Mouse (Mus musculus) liver, postnatal 0 days (tissue): ENCODE results near the gene Prickle4. TPM values are rescaled to one million over a fixed set of nuclear protein-coding genes. Genes with fewer than 3 reads are reported as not detected.

Experiments used
- ATAC-seq: fragments of 200-750 bp; cut with Nextera tagmentation; 2 replicates; pipeline ENCODE4 v1.8.0; 2017; ENCODE audit warnings: mild to moderate bottlenecking, moderate library complexity
- DNase-seq: peaks from one replicate; pipeline ENCODE4 v3.0.0-alpha.2; 2016
- H3K27ac ChIP-seq: fragments of 300-500 bp; sonication (generic); 2 replicates; pipeline ENCODE4 v1.5.1; 2014; ENCODE audit warnings: antibody characterized with exemption, moderate library complexity, mild to moderate bottlenecking, low read depth
- H3K27me3 ChIP-seq: fragments of 300-500 bp; sonication (generic); 2 replicates; pipeline ENCODE4 v1.6.1; 2014; ENCODE audit warnings: low read length, control low read depth, mixed read lengths; ENCODE audit not compliant: insufficient read depth
- H3K36me3 ChIP-seq: fragments of 300-500 bp; sonication (generic); replicated peaks from 2 replicates; pipeline ENCODE4 v1.6.1; 2014; ENCODE audit warnings: mild to moderate bottlenecking, control low read depth, low read length, moderate library complexity, mixed read lengths; ENCODE audit not compliant: insufficient read depth
- H3K4me1 ChIP-seq: fragments of 300-500 bp; sonication (generic); 2 replicates; pipeline ENCODE4 v1.6.1; 2014; ENCODE audit warnings: antibody characterized with exemption, mild to moderate bottlenecking, control low read depth; ENCODE audit not compliant: insufficient read depth
- H3K4me2 ChIP-seq: fragments of 300-500 bp; sonication (generic); 2 replicates; pipeline ENCODE4 v1.6.1; 2014; ENCODE audit warnings: low read depth, mild to moderate bottlenecking, low read length, moderate library complexity, mixed read lengths
- H3K4me3 ChIP-seq: fragments of 300-500 bp; sonication (generic); 2 replicates; pipeline ENCODE4 v1.5.1; 2014; ENCODE audit warnings: low read depth, low read length
- H3K9ac ChIP-seq: fragments of 300-500 bp; sonication (generic); replicated peaks from 2 replicates; pipeline ENCODE4 v1.6.1; 2014; ENCODE audit warnings: mild to moderate bottlenecking, moderate library complexity
- H3K9me3 ChIP-seq: fragments of 300-500 bp; sonication (generic); 2 replicates; pipeline ENCODE4 v1.6.1; 2016; ENCODE audit warnings: mild to moderate bottlenecking, control low read depth, low read length, mixed read lengths
- CTCF ChIP-seq: sonication (generic); IDR thresholded peaks from 2 replicates; pipeline ENCODE4 v1.5.1; 2016; ENCODE audit warnings: antibody characterized with exemption, low read depth
- EP300 ChIP-seq: IDR thresholded peaks from 2 replicates; pipeline ENCODE4 v1.6.1; 2016; ENCODE audit warnings: antibody characterized with exemption, low read depth, mild to moderate bottlenecking
- WGBS: fragments of 180-500 bp; shearing (Covaris S2); extraction: QIAGEN DNeasy Blood & Tissue Kit; methylation state at CpG from one replicate; pipeline ENCODE4 v1.1.7; 2014; ENCODE audit not compliant: insufficient replicate concordance; 5-methylcytosine and 5-hydroxymethylcytosine counted together
- polyA plus RNA-seq: library from polyadenylated mRNA; unstranded; fragments of >200 nt; fragmentation: Nextera tagmentation; extraction: Ambion mirVana; gene quantifications from 2 replicates; pipeline ENCODE4 v1.2.1, GENCODE M21; 2015

The Prickle4 gene
- polyA plus RNA-seq, 1 experiment from 2014 or later, result 0.25 TPM

GRCm38 (mm10) chr17:47651953-47652352, 42.6 kb downstream of the Prickle4 start:
- H3K27ac ChIP-seq, result no peak overlapping the region
- no peak overlapping the region for H3K9ac ChIP-seq
- no peak overlapping the region for H3K4me3 ChIP-seq
- H3K27me3 ChIP-seq, result no peaks in the 10 kb centered on the region
- TF ChIP-seq EP300, result no peak
- no peak for TF ChIP-seq CTCF
- WGBS, result 85% methylated on average over 2 of the region's 2 CpGs
- no peak for DNase-seq
- no peak overlapping the region for H3K4me2 ChIP-seq
- H3K4me1 ChIP-seq, result no peaks in the 10 kb centered on the region
- ATAC-seq, result no peak
- H3K36me3 ChIP-seq, result no peaks in the 10 kb centered on the region
- no peaks in the 10 kb centered on the region for H3K9me3 ChIP-seq

- TF ChIP-seq CTCF, result no peak
- TF ChIP-seq EP300, result no peak
These were observed 45.6 kb downstream of the Prickle4 start for GRCm38 (mm10) chr17:47648966-47649365.

GRCm38 (mm10) chr17:47646683-47647082, 47.9 kb downstream of the Prickle4 start:
- TF ChIP-seq EP300, result no peak
- peak; percentile 86 for TF ChIP-seq CTCF
- Histone ChIP-seq H3K9ac (no peak overlapping the region), H3K4me1 (no peaks in the 10 kb centered on the region), H3K36me3 (no peaks in the 10 kb centered on the region), H3K27ac (no peak overlapping the region), H3K4me2 (no peak overlapping the region), H3K4me3 (no peak overlapping the region), H3K27me3 (no peaks in the 10 kb centered on the region), H3K9me3 (no peaks in the 10 kb centered on the region)
- peak; percentile 56 for ATAC-seq
- peak; percentile 89 for DNase-seq
- 82% methylated on average over 1 of the region's 1 CpGs for WGBS

More at GRCm38 (mm10) chr17:47648966-47649365, 45.6 kb downstream of the Prickle4 start:
- H3K9ac ChIP-seq, result no peak overlapping the region
- no peak overlapping the region for H3K4me3 ChIP-seq
- no peaks in the 10 kb centered on the region for H3K36me3 ChIP-seq
- H3K27ac ChIP-seq, result no peak overlapping the region
- H3K4me1 ChIP-seq, result no peaks in the 10 kb centered on the region
- no peak for DNase-seq
- 67% methylated on average over 4 of the region's 4 CpGs for WGBS
- ATAC-seq, result no peak
- H3K9me3 ChIP-seq, result no peaks in the 10 kb centered on the region
- H3K4me2 ChIP-seq, result no peak overlapping the region
- no peaks in the 10 kb centered on the region for H3K27me3 ChIP-seq

GRCm38 (mm10) chr17:47642992-47643391, 51.5 kb downstream of the Prickle4 start:
- peak; percentile 39 for TF ChIP-seq CTCF
- no peak for TF ChIP-seq EP300
- Histone ChIP-seq H3K4me2 (no peak overlapping the region), H3K9ac (no peak overlapping the region), H3K9me3 (no peaks in the 10 kb centered on the region), H3K27ac (no peak overlapping the region), H3K4me1 (no peaks in the 10 kb centered on the region), H3K36me3 (no peaks in the 10 kb centered on the region), H3K27me3 (no peaks in the 10 kb centered on the region), H3K4me3 (no peak overlapping the region)
- WGBS, result 85% methylated on average over 2 of the region's 2 CpGs
- DNase-seq, result no peak
- no peak for ATAC-seq

Other genes starting within 250 kb of the Prickle4 start
- 6.5 and 8.1 TPM in 2 replicates for gene Taf8, start 192.4 kb downstream of the Prickle4 start, polyA plus RNA-seq
- gene Ccnd3, start 189.7 kb downstream of the Prickle4 start, polyA plus RNA-seq, result 249 and 250 TPM in 2 replicates
- gene Bysl, start 83.2 kb downstream of the Prickle4 start, polyA plus RNA-seq, result 8.9 and 10.6 TPM in 2 replicates
- 13.5 and 14.4 TPM in 2 replicates for gene Med20, start 83.2 kb downstream of the Prickle4 start, polyA plus RNA-seq
- 0.79 and 0.82 TPM in 2 replicates for gene Gm20517, start 83.1 kb downstream of the Prickle4 start, polyA plus RNA-seq
- gene Usp49, start 64.0 kb downstream of the Prickle4 start, polyA plus RNA-seq, result 1.2 and 1.6 TPM in 2 replicates
- gene Tomm6, start 6.3 kb downstream of the Prickle4 start, polyA plus RNA-seq, result 268 and 275 TPM in 2 replicates
- gene Frs3, start 5.7 kb downstream of the Prickle4 start, polyA plus RNA-seq, result 0.96 and 2.1 TPM in 2 replicates
- 0.13 TPM in 1 of 2 replicates, not detected in the other for gene Gm21981, start 281 bp downstream of the Prickle4 start, polyA plus RNA-seq
- 0.07 and 0.15 TPM in 2 replicates for gene Pgc, start 32.1 kb upstream of the Prickle4 start, polyA plus RNA-seq
- gene Tfeb, start 42.3 kb upstream of the Prickle4 start, polyA plus RNA-seq, result 5.8 and 7.1 TPM in 2 replicates
- 0.82 TPM in 2 replicates for gene Mdfi, start 140.0 kb upstream of the Prickle4 start, polyA plus RNA-seq
- gene Foxp4, start 229.9 kb upstream of the Prickle4 start, polyA plus RNA-seq, result 5.9 and 6.2 TPM in 2 replicates